Mouse (Mus musculus) frontal cortex, adult (tissue): ENCODE measurements around the gene Lcmt1.

ENCODE experiments used
- ATAC-seq: cut with Nextera tagmentation; 2 replicates; pipeline ENCODE4 v1.9.2; 2017; ENCODE audit warnings: mild to moderate bottlenecking, moderate library complexity, mixed read lengths; ENCODE audit not compliant: low TSS enrichment

Lcmt1 gene

DNA sequence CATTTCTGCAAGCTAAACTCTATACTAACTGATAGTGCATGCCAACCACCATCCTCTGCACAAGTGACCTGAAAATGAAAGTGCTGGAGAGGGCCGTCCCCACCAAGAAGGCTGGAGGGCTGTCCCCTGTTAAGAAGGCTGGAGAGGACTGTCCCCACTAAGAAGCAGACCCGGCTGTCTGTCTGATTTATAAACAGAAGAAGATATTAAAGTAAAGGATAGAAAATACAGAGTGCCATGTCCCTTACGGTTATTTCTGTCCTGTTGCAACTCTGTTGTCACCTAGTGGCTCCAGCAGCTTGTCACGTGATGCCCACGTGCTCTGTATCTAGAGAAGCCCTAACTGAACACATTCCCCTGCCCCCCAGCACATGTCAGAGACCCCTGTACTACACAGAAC lies 9.4 kb upstream of the Lcmt1 start:
- no peak for ATAC-seq

DNA sequence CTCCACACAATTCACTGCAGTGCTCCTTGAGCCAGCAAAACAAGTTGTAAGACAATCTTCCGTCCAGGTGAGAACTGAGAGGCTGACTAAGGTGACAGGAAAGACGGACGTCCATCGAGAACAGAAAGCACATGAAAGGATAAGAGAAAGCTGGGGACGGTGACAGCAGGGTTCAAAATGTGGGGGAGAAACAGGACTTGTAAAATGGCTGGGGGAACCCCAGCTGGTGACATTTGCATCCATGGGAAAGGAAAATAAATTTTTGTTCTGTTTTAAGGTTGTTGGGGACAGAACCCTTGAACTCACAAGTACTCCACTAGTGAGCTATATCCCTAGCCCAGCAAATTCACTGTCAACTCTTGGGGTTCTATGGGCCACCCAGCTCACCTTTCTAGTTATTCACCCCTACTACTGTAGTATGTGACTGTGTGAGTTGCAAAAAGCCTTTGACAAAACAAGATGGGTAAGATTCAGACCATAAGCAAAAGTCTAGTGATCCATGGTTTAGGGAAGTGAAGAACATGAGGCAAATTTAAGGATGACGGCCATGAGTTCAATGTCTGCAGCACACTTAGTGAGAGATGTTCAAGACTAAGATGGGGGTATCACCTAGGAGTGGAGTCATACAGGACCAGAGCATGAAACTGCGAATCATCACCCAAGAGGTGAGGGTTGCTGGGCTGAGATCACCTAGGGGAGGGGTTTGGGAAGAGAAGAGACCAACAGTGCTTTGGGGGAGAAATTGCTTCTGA lies 8.2 kb upstream of the Lcmt1 start:
- ATAC-seq, result no peak

DNA sequence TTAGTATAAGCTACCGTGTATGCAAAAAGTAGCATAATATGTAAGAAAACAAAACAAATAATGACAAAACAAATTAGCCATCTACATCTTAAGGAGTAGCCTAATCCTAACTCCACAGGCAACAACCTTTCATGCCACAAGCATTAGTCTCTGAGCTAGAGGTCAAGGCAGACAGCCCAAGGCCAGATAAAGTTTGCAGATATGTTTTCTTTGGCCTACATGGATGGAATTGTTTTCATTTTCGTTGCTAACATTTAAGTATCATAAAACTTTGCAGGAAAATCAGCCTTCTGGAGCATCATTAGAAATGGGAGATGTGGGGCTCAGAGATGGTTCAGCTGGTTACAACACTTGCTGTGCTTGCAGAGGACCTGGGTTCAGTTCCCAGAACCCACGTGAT lies 6.8 kb upstream of the Lcmt1 start:
- no peak for ATAC-seq

DNA sequence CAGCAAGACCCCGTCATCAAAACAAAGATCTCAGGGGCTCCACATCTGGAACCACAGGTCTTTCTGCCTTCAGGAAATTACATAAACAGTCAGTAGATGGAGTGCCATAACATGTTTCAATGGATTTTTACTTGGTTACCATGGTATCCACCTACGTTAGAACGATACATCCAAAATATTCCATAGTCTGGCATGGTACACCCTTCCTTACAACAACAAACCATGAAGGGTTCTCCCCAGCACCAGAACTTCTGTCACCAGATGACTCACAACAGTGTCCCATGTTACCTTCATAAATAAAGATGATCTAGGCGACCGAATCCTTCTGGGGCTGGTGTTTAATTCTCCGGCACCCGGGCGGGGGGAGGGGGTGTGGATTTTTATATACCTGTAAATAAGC lies 5.6 kb upstream of the Lcmt1 start:
- peak; percentile 81 for ATAC-seq

DNA sequence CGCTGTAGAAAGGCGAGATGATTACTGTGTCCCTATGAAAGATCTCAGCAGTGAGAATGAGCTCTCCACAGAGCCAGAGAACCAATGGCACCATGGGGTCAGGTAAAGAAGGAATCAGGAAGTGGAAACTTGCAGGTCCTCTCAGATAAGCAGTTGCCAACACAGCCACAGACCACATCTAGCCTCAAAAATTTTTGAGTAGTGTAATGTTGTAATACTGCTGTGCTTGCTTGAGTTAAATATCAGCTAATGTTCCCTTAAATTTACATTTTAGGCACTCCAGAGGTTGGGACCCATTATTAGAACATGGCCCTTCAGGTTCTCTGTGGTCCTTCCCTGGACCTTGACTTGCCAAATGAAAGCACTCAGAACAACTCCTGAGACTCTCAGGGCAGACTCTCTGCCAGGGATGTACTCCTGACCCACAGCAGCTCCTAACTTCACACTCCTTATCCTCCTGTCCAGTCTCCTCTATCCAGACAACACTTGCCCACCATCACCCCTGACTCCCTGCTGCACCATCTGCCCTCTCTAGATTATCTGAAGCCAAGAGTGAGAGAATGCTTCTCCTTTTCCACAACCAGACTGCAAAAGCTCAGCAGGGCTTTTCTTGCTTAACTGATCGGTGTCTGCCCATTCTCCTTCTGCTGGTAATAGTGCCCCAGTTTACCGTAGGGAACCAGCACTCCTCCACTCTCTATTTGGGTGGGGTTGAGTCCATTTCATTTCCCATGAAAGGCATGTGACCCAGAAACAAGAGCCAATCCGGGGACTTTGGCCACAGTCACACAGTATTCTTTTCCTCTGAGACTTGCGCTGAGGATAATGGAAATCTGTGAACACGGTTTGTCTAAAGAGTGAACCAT lies 3.5 kb upstream of the Lcmt1 start:
- ATAC-seq, result no peak

DNA sequence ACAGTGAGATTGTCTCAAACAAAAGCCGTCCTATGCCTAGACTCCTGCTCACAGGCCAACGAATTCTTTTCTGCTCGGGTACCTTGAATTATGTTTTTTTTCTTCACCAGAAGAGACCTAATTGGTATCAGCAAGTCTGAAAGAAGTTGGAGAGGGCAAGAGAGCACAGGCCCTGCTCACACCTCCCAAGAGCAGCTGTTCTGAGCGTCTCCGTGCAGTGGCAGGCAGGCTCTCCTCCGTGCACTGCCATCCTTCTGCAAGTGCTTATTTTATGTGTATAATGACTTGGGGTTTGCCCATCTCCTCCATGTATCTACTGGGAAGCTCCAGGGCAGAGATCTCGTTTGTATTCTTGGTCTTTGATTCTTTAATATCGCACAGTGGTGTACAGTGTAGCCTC lies 2.8 kb upstream of the Lcmt1 start:
- ATAC-seq, result no peak

DNA sequence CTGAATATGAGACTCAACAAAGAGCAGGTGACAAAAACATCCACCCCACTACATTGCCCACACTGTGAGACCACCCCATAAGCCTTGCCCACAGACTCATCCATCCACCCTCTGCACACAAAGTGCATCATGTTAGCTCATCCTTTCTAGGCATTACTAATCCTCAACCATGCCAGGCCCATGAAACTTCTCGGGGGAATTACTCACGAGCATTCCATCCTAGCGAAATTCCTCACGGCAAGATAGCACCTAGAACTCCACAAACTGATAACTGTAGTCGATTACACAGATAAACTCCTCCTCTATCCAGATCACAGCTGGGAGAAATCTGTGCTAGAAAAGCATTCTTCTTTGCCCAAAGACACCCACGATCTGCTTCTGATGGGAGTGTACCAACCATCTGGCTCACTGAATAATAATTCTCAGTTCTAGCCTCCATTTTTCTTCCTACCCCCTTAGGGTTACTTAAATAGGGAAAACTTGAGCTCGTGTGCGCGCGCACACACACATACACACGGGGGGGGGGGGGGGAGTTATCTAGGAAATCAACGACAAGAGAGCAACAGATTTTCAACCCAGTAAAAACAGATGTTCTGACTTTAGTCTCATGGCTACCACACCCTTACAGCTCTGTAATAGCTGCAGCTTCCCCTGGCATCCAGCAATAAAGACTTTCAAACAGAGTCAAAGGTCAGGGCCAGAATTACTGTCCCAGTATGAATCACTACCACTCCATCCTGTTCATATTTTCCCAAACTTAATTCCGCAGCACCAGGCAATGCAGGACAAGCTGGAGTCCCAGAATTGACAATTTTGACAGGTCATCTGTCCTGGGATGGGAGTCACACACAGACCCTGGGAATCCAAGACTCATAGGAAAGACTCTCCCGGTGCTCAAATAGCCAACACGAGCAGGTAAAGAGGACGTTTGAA lies 2.1 kb upstream of the Lcmt1 start:
- ATAC-seq, result 0 out of 2 replicates have a peak, but pooled peaks have one; percentile 5

DNA sequence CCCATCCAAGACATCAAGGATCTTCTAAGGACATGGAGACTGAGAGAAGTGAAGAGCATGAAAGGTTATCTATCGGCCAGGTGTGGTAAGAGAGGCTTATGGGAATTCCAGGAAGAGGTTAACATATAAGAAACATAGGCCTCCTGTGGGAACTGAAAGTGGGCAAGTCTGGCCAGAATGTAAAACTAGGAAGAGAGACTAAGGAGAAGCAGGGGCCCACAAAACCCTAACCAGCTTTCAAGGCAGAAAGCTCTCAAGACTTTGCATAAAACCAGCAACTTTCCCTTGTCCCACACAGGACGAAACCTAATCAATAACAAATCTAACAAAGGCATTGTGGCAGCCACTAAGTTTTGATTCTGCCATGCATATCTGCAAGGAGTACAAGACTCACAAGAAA lies 1.4 kb upstream of the Lcmt1 start:
- ATAC-seq, result no peak

DNA sequence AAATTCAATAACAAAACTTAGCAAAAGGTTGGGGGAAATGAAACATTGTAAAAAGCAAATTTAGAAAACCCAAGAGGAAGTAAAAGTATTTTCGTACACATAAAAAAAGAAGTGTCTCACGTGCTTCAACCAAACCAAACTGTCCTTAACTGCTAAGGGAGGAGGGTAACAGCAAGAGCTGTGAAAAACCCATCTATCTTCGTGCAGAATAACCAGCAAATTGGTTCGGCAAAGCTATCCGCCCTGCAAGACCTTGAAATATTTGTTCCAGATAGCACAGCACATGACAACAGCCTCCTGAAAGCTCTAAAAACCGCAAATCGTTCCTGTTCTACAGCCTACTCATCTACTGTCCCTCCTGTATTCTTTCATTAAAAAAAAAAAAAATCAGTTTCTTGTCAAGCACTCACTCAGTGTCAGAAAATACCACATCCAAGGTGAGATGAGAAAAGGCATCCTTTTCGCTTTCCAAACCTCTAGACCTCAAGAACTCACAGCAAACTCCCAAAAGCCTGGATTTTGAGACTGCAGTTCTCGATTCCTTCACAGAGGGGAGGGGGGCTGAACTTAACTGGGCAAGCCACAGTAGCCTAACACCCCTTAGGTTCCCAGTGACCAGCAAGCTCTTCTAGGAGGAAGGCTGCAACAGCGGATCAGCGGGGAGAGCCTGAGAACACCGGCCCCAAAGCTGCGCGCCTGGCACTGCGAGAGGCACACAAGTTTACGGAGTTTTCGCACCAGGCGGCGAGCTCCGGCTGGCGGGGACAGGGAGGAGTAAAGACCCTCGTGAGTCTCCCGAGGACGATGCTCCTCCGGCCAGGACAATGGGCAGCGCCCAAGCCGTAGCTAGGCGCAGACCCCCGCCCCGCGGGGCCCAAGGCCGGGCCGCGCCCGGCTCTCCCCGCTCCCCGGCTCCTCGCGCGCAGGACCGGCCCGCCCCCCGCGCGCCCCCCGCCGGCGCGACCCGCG lies 522 bp upstream of the Lcmt1 start:
- 0 out of 2 replicates have a peak, but pooled peaks have one; percentile 2 for ATAC-seq

DNA sequence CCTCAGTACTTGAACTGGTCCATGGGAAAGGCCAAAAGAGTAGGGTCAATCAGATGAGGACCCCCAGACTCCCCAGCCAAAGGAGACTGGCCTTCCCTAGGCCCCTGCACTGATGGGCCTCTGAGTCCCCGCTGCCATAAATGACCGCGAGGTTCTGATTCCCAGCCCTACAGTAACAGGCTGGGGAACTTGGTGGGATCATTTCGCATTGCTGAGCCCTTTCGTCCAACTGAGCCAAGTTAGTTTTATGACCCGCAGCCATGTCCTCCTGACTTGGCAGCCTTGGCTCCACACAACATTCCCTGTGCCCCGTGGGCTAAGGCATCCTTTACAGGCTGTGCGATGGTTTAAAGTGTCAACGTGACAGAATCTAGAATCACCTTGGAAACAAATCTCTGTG lies 1.1 kb downstream of the Lcmt1 start:
- ATAC-seq, result no peak

DNA sequence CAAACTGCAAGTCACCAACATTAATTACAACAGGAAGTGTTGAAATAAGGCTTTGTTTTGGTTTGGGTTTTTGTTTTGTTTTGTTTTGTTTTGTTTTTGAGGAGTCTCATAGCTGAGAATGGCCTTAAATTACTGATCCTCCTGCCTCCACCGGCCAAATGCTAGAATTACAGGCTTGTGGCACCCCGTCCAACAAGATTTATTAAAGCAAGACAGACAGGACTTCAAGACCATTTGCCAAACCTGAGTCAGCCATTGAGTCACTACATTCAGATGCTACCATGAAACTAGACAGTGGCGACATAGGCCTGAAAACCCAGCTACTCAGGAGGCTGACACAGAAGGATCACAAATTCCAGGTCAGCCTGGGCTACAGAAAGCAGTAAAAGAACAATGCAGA lies 1.9 kb downstream of the Lcmt1 start:
- no peak for ATAC-seq

DNA sequence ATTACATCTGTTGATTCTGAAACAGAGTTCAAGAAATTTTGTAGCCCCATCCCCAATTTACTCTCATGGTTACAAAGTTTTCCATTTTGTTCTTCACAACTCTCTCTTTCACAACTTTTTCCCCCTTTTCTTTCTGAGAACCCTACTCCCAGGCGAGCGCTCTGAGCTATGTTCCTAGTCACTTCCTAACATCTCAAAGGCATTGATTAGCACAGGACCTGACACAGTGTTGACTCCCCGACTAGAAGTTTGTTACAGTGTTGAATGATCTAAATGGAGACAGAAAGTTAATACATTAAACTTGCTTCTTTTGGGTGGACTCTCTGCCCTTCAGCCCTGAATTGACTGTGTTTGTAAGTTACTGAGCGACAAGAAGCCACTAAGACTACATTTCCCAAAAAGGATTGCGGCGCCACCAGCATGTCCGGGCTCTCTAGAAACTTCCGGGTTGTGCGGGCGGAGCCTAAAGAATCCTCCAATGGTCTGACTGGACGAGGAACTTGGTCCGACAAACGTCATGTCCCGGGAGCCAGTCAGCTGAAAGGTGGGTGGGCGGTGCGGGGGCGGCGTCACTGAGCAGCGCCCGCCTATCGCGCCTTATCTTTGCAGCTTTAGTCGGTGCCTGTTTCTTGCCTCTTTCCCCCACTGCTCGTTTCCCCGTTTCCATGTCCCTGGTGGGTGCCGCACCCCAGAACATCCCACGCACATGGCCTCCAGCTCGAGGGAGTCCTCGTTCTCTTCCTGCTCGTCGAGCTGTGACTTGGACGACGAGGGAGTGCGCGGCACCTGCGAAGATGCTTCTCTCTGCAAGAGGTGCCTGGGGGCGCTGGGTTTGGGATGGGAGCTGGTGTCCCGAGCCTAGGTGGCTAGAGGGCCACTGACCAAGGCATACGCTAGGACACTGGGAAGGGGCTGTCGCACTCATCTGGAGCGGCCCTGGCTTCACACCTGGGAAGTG lies 8.1 kb downstream of the Lcmt1 start:
- peak; percentile 99 for ATAC-seq

DNA sequence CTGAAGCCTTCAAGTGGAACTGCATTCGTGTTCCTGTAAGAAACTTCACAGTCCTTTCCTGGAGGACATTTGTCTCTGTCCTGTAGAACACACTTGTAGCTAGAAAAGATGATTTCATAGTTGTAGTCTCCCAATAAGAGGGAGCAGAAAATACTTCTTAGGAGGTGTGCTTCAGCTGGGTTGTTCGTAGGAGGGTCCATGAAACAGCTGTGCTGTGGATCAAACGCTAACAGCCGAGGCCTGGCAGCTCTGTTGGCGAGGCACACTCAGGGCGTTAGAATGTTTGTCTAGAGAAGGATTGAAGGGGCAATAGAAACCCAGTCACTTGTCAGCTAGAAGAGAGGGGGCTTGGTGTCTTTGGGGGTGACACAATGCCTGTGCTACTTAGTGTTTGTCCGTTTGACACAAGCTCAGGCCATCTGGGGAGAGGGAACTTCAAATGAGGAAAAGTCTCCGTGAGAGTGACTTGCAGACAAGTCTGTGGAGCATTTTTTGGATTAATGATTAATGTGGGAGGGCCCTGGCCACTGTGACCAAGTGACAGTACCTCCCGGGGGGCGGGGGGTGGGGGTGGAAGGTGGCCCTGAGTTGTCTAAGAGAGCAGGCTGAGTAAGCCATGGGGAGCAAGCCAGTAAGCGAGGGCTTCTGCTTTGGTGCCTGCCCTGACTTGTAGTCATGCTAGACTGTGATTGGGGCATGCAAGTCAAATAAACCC lies 16.3 kb downstream of the Lcmt1 start:
- no peak for ATAC-seq

DNA sequence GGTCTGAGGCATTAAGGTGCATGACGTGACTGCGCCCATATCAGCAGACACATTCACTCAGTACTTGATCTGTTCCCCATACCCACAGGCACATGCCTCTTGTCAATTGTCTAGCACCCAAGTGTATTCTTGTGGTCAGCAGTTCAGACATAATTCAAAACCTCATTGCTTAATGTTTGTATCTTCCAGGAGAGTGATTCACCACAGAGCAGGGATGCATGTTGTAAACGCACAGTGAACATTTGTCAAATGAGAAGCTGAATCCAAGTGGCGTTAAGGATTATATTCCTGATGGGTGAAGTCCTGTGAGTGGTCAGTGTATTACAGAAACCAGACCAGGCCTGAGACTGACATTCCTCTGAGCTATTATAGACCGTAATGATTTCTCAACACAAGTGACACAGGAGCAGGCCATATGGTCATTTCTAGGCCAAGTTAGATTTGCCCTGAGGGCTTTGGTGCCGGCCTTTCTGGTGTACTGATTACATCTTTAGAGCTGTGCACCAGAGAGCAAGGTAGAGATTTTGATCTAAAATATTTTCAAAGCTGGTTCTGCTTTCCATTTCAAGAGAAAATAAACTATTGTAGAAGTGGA lies 20.2 kb downstream of the Lcmt1 start:
- no peak for ATAC-seq

DNA sequence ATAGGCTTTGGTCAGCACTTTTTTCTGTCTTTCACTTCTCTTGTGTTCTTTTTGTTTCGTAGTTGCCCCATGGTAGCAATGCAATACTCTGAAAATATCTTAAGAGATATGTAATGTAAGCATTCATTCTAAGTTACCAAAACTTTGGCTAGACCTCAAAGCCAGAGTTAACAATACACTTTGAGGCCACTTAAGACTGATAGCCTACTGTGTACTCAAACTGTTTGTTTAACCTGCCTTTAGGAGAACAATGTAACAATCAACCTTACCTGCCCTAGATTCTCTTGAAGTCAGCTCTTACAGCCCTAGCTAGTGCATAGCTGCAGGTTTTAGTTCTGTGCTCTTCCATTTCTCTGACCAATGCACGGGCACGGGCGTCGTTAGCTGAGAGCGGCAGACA lies 24.7 kb downstream of the Lcmt1 start:
- ATAC-seq, result no peak

DNA sequence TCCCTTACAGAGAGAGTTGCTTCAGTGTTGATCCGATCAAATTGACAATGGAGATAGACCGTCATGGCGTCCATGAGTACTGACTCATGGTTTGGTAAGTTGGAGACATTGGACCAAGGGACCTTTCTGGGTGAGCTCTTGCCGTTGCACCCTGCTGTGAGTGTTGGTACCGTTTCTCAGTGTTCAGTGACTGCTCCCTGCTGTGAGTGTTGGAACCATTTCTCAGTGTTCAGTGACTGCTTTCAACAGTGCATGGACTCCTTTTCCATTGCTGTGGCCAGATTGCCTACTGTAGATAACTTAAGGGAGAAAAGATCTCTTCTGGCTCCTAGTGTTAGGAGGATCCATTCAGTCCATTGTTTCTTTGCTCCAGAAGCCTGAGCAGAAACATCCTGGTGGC lies 27.3 kb downstream of the Lcmt1 start:
- ATAC-seq, result no peak

DNA sequence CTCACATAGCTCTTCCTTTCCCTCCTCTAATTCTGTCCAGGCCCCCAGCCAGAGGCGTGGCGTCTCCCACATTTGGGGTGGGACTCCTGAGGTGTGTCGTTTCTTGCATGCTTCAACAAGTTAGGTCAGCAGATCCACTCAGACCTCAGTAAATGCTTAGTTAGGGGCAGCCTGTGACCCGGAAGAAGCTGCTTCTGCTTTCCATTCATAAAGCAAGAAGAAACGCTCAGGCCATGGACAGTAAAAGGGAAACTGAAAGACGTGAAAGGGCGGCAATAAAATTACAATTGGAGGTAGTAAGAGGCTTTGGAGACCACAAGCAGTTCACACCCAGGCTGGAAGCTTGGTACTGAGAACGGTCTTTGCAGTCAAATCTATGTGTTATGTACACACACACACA lies 27.8 kb downstream of the Lcmt1 start:
- no peak for ATAC-seq

DNA sequence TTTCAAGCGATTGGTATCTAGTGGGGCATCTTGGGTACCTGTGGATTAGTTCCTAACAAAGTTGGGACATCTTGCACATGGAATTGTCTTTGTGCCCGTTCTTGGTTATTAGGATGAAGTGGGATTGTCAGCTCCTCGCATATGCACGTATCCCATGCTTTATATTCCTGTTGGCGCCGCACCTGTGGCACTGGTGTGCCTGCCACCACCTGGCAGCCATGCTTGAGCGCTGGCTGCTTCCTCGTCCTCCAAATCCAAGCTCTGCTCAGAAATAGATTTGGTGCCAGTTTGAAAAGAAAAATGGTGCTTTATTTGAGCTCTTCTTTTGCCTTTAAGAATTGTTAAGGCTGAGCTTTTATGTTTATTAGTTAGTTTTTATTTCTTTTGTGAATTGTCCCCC lies 28.3 kb downstream of the Lcmt1 start:
- no peak for ATAC-seq

DNA sequence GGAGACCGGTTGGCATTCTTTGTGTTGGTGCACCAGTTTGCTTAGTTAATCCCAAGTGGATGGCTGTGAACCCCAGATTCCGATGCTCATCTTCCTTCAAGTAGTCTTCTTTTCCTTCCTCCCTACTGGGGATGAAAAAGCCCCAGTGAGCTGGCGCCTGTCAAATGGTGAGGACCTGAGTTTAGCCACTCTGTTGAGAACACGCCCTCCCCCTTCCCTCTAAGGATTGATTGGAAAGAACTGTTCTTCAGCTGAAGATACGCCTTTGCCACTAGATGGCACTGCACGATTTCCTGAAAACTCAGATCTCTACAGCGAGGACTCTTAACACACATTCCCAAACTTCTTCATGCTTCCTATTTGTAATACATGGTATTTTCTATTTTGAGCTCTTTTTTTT lies 29.2 kb downstream of the Lcmt1 start:
- ATAC-seq, result peak; percentile 92
